Mouse (Mus musculus) liver, embryonic 15.5 days (tissue): Measurements from ENCODE around the gene Bach2. TPM values are rescaled to one million over a fixed set of nuclear protein-coding genes. Genes with fewer than 3 reads are reported as not detected.

Experiments used
- ATAC-seq: fragments of 200-750 bp; cut with Nextera tagmentation; 2 replicates; pipeline ENCODE4 v1.8.0; 2017; ENCODE audit warnings: moderate number of reproducible peaks, mild to moderate bottlenecking, moderate library complexity; ENCODE audit not compliant: insufficient read depth
- H3K27ac ChIP-seq: fragments of 300-500 bp; sonication (generic); replicated peaks from 2 replicates; pipeline ENCODE4 v1.5.1; 2015; ENCODE audit warnings: mild to moderate bottlenecking, inconsistent platforms
- H3K27me3 ChIP-seq: fragments of 300-500 bp; sonication (generic); 2 replicates; pipeline ENCODE4 v1.6.1; 2015; ENCODE audit warnings: mild to moderate bottlenecking, inconsistent platforms
- H3K36me3 ChIP-seq: fragments of 300-500 bp; sonication (generic); replicated peaks from 2 replicates; pipeline ENCODE4 v1.6.1; 2015; ENCODE audit warnings: moderate library complexity, mild to moderate bottlenecking, inconsistent platforms
- H3K4me1 ChIP-seq: fragments of 300-500 bp; sonication (generic); replicated peaks from 2 replicates; pipeline ENCODE4 v1.6.1; 2015; ENCODE audit warnings: inconsistent platforms
- H3K4me2 ChIP-seq: fragments of 300-500 bp; sonication (generic); 2 replicates; pipeline ENCODE4 v1.6.1; 2015; ENCODE audit warnings: moderate library complexity, mild to moderate bottlenecking, inconsistent platforms
- H3K4me3 ChIP-seq: fragments of 300-500 bp; sonication (generic); replicated peaks from 2 replicates; pipeline ENCODE4 v1.5.1; 2015; ENCODE audit warnings: mild to moderate bottlenecking, inconsistent platforms
- H3K9ac ChIP-seq: fragments of 300-500 bp; sonication (generic); 2 replicates; pipeline ENCODE4 v1.6.1; 2015; ENCODE audit warnings: moderate library complexity, mild to moderate bottlenecking, inconsistent platforms
- H3K9me3 ChIP-seq: fragments of 300-500 bp; sonication (generic); replicated peaks from 2 replicates; pipeline ENCODE4 v1.6.1; 2016; ENCODE audit warnings: inconsistent platforms
- WGBS: fragments of 180-500 bp; shearing (Covaris S2); methylation state at CpG from one replicate; pipeline ENCODE4 v1.1.7; 2015; ENCODE audit warnings: mixed read lengths; ENCODE audit not compliant: insufficient replicate concordance; 5-methylcytosine and 5-hydroxymethylcytosine counted together
- polyA plus RNA-seq: library from polyadenylated mRNA; unstranded; fragments of >200 nt; fragmentation: Nextera tagmentation; extraction: Ambion mirVana; gene quantifications from 2 replicates; pipeline ENCODE4 v1.2.1, GENCODE M21; 2015

Gene Bach2
- polyA plus RNA-seq, 1 experiment from 2014 or later, result 1.6 TPM

GRCm38 (mm10) chr4:32363488-32363984 lies 124.9 kb downstream of the Bach2 start:
- Histone ChIP-seq H3K36me3 (no peaks in the 10 kb centered on the region), H3K4me3 (no peak overlapping the region), H3K27ac (no peak overlapping the region), H3K27me3 (no peaks in the 10 kb centered on the region; the same call in 1 of the 2 replicates), H3K9ac (no peak overlapping the region), H3K9me3 (no peaks in the 10 kb centered on the region), H3K4me1 (peaks cover 5% of the 10 kb centered on the region; the same call in 1 of the 2 replicates), H3K4me2 (no peak overlapping the region)
- ATAC-seq, result no peak
- WGBS, result 17% methylated on average over 14 of the region's 14 CpGs

DNA sequence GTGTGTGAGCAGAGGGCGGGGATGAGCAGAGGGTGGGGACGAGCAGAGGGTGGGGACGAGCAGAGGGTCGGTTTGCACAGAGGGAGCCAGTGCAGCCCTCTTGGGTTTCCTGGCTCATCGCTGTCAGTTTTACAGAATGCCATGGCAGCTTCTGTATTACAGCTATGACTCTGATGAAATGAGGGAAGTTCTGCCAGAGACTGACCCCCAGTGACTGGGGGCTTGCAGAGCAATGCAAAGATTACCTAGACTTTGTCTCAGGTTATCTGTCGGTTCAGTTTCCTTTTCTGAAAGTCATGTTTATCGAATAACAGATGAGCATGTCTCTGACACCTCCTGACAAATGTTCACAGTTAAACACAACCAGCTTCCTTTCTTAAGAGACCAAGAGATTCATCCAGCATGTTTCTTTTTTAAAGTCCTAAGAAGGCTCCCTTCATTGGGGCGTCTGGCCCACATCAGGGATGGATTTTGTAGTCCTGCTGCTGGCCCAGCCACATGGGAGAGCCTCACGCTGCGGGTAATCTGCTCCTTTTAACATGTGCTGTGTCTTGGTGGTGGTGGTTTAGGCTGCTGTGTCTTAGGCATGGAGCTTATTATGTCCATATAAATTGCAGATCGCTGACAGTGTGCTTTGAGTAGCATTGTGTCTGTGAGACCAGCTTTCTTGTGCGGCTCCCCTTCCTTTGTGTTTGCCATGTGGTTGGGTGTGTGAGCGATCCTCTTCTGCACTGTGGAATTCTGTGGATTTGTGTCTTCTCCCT lies 126.7 kb downstream of the Bach2 start:
- no peak overlapping the region for H3K27ac ChIP-seq
- ATAC-seq, result no peak
- WGBS, result 32% methylated on average over 13 of the region's 13 CpGs

GRCm38 (mm10) chr4:32366176-32366575 lies 127.6 kb downstream of the Bach2 start:
- Histone ChIP-seq H3K27ac (no peak overlapping the region), H3K9me3 (no peaks in the 10 kb centered on the region), H3K27me3 (no peaks in the 10 kb centered on the region; the same call in 1 of the 2 replicates), H3K4me3 (no peak overlapping the region), H3K4me1 (peaks cover 5% of the 10 kb centered on the region; the same call in 1 of the 2 replicates), H3K4me2 (no peak overlapping the region), H3K36me3 (no peaks in the 10 kb centered on the region), H3K9ac (no peak overlapping the region)
- WGBS, result 61% methylated on average over 2 of the region's 2 CpGs
- no peak for ATAC-seq

More for the DNA sequence above, 126.7 kb downstream of the Bach2 start:
- Histone ChIP-seq H3K36me3 (no peaks in the 10 kb centered on the region), H3K4me2 (no peak overlapping the region), H3K4me1 (peaks cover 5% of the 10 kb centered on the region; the same call in 1 of the 2 replicates), H3K27me3 (no peaks in the 10 kb centered on the region; the same call in 1 of the 2 replicates), H3K4me3 (no peak overlapping the region), H3K9me3 (no peaks in the 10 kb centered on the region), H3K9ac (no peak overlapping the region)

GRCm38 (mm10) chr4:32368345-32368744 lies 129.7 kb downstream of the Bach2 start:
- H3K27me3 ChIP-seq, result no peaks in the 10 kb centered on the region; the same call in 1 of the 2 replicates
- peaks cover 5% of the 10 kb centered on the region; the same call in 1 of the 2 replicates for H3K4me1 ChIP-seq
- H3K9me3 ChIP-seq, result no peaks in the 10 kb centered on the region
- H3K9ac ChIP-seq, result no peak overlapping the region
- H3K36me3 ChIP-seq, result no peaks in the 10 kb centered on the region
- no peak for ATAC-seq
- H3K4me2 ChIP-seq, result no peak overlapping the region
- H3K27ac ChIP-seq, result no peak overlapping the region
- H3K4me3 ChIP-seq, result no peak overlapping the region
- WGBS, result 59% methylated on average over 8 of the region's 8 CpGs

- H3K27me3 ChIP-seq, result no peaks in the 10 kb centered on the region
- H3K4me3 ChIP-seq, result no peak overlapping the region
- H3K36me3 ChIP-seq, result no peaks in the 10 kb centered on the region
- no peaks in the 10 kb centered on the region for H3K4me1 ChIP-seq
- WGBS, result 26% methylated on average over 7 of the region's 7 CpGs
- ATAC-seq, result no peak
- H3K9me3 ChIP-seq, result no peaks in the 10 kb centered on the region
- H3K27ac ChIP-seq, result no peak overlapping the region
- no peak overlapping the region for H3K4me2 ChIP-seq
- no peak overlapping the region for H3K9ac ChIP-seq
These were observed 134.5 kb downstream of the Bach2 start for GRCm38 (mm10) chr4:32373085-32373484.

DNA sequence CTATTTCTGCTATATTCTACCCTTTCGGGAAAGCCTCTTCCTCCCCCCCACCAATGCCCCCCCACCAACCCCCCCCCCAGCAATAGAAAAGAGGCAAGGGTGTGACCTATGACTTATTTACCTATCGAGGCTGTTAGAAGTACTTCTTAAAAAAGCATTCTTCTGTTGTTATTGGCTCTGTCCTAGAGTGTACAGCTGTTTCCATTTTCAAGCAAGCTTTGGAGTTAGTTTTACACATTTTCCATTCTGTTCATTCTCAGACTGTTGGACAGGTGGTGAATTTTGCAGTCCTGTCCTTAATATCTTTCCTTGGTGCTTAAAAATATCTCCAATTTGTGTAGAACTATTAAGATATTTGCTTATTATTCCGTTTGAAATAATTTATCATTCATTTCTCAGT lies 134.9 kb downstream of the Bach2 start:
- Histone ChIP-seq H3K27me3 (no peaks in the 10 kb centered on the region), H3K9ac (no peak overlapping the region), H3K36me3 (no peaks in the 10 kb centered on the region), H3K4me3 (no peak overlapping the region), H3K4me1 (no peaks in the 10 kb centered on the region), H3K9me3 (no peaks in the 10 kb centered on the region), H3K4me2 (no peak overlapping the region), H3K27ac (no peak overlapping the region)
- 21% methylated on average over 3 of the region's 3 CpGs for WGBS
- ATAC-seq, result no peak

- WGBS, result 69% methylated on average over 10 of the region's 10 CpGs
- no peak overlapping the region for H3K4me2 ChIP-seq
- no peak overlapping the region for H3K4me3 ChIP-seq
- H3K36me3 ChIP-seq, result no peaks in the 10 kb centered on the region
- no peaks in the 10 kb centered on the region for H3K4me1 ChIP-seq
- no peak for ATAC-seq
- no peak overlapping the region for H3K9ac ChIP-seq
- no peaks in the 10 kb centered on the region for H3K27me3 ChIP-seq
- H3K9me3 ChIP-seq, result no peaks in the 10 kb centered on the region
- H3K27ac ChIP-seq, result no peak overlapping the region
These were observed 136.4 kb downstream of the Bach2 start for GRCm38 (mm10) chr4:32374751-32375582.

- Histone ChIP-seq H3K36me3 (no peaks in the 10 kb centered on the region), H3K4me3 (no peak overlapping the region), H3K9me3 (no peaks in the 10 kb centered on the region), H3K27me3 (no peaks in the 10 kb centered on the region), H3K9ac (no peak overlapping the region), H3K4me1 (no peaks in the 10 kb centered on the region), H3K4me2 (no peak overlapping the region), H3K27ac (no peak overlapping the region)
- no peak for ATAC-seq
- 67% methylated on average over 16 of the region's 16 CpGs for WGBS
These were observed 137.3 kb downstream of the Bach2 start for GRCm38 (mm10) chr4:32375721-32376526.

- Histone ChIP-seq H3K27me3 (no peaks in the 10 kb centered on the region), H3K27ac (no peak overlapping the region), H3K4me3 (no peak overlapping the region), H3K4me1 (no peaks in the 10 kb centered on the region), H3K9ac (no peak overlapping the region), H3K4me2 (no peak overlapping the region), H3K36me3 (no peaks in the 10 kb centered on the region), H3K9me3 (no peaks in the 10 kb centered on the region)
- ATAC-seq, result no peak
- WGBS, result 45% methylated on average over 6 of the region's 6 CpGs
These were observed 137.9 kb downstream of the Bach2 start for GRCm38 (mm10) chr4:32376527-32376948.

- no peak overlapping the region for H3K4me3 ChIP-seq
- H3K27ac ChIP-seq, result no peak overlapping the region
- no peaks in the 10 kb centered on the region for H3K27me3 ChIP-seq
- ATAC-seq, result no peak
- H3K4me1 ChIP-seq, result no peaks in the 10 kb centered on the region
- no peak overlapping the region for H3K9ac ChIP-seq
- no peaks in the 10 kb centered on the region for H3K9me3 ChIP-seq
- no peaks in the 10 kb centered on the region for H3K36me3 ChIP-seq
- WGBS, result 60% methylated on average over 7 of the region's 7 CpGs
- H3K4me2 ChIP-seq, result no peak overlapping the region
These were observed 140.5 kb downstream of the Bach2 start for GRCm38 (mm10) chr4:32379140-32379539.
